Mouse (Mus musculus) stomach, embryonic 16.5 days (tissue): ENCODE results near the gene Ap1g1. TPM values are rescaled to one million over a fixed set of nuclear protein-coding genes. Genes with fewer than 3 reads are reported as not detected.
A peak's percentile ranks its signal among the peaks of the same experiment; 100 is the strongest.

Experiments used
- ATAC-seq: fragments of 200-750 bp; cut with Nextera tagmentation; 2 replicates; pipeline ENCODE4 v1.8.0; 2017; ENCODE audit warnings: moderate number of reproducible peaks, moderate TSS enrichment; ENCODE audit not compliant: insufficient read depth, low FRiP score
- H3K27ac ChIP-seq: fragments of 300-500 bp; sonication (generic); 2 replicates; pipeline ENCODE4 v1.5.1; 2014; ENCODE audit warnings: low read length
- H3K27me3 ChIP-seq: fragments of 300-500 bp; sonication (generic); 2 replicates; pipeline ENCODE4 v1.6.1; 2014; ENCODE audit warnings: low read length, control low read depth, mixed read lengths; ENCODE audit not compliant: control insufficient read depth, insufficient read depth
- H3K36me3 ChIP-seq: fragments of 300-500 bp; sonication (generic); 2 replicates; pipeline ENCODE4 v1.6.1; 2014; ENCODE audit warnings: low read length; ENCODE audit not compliant: control insufficient read depth, insufficient read depth
- H3K4me1 ChIP-seq: fragments of 300-500 bp; sonication (generic); 2 replicates; pipeline ENCODE4 v1.6.1; 2014; ENCODE audit warnings: low read length, control low read depth, mixed read lengths; ENCODE audit not compliant: control insufficient read depth, insufficient read depth
- H3K4me2 ChIP-seq: fragments of 300-500 bp; sonication (generic); 2 replicates; pipeline ENCODE4 v1.6.1; 2014; ENCODE audit warnings: low read depth, low read length, mixed read lengths
- H3K4me3 ChIP-seq: fragments of 300-500 bp; sonication (generic); replicated peaks from 2 replicates; pipeline ENCODE4 v1.5.1; 2014; ENCODE audit warnings: mild to moderate bottlenecking, low read length
- H3K9ac ChIP-seq: fragments of 300-500 bp; sonication (generic); 2 replicates; pipeline ENCODE4 v1.6.1; 2014; ENCODE audit warnings: low read length
- H3K9me3 ChIP-seq: fragments of 300-500 bp; sonication (generic); replicated peaks from 2 replicates; pipeline ENCODE4 v1.6.1; 2016; ENCODE audit warnings: low read length, control low read depth; ENCODE audit not compliant: control insufficient read depth
- WGBS: fragments of 180-500 bp; shearing (Covaris S2); extraction: QIAGEN DNeasy Blood & Tissue Kit; methylation state at CpG from one replicate; pipeline ENCODE4 v1.1.7; 2014; 5-methylcytosine and 5-hydroxymethylcytosine counted together
- polyA plus RNA-seq: library from polyadenylated mRNA; unstranded; fragments of >200 nt; fragmentation: Nextera tagmentation; extraction: Ambion mirVana; gene quantifications from 2 replicates; pipeline ENCODE4 v1.2.1, GENCODE M21; 2015

Gene Ap1g1
- polyA plus RNA-seq, 1 experiment from 2014 or later: 42.5 TPM

DNA sequence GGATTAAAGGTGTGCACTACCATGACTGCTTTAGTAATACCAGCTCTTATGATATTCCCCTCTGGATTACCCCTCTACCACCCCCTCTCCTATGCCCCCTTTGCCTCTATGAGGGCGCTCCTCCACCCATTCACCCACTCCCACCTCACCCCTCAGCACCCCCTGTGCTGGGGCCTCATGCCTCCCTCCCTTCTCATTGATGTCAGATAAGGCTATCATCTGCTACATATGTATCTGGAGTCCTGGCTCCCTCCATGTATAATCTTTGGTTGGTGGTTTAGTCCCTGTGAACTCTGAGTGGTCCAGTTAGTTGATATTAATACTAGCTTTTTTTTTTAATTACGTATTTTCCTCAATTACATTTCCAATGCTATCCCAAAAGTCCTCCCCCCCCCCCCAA is 61.5 kb downstream of the Ap1g1 start:
- Histone ChIP-seq H3K27me3 (no peaks in the 10 kb centered on the region), H3K4me2 (no peak overlapping the region), H3K9me3 (no peaks in the 10 kb centered on the region), H3K36me3 (peaks cover 13% of the 10 kb centered on the region; the same call in 1 of the 2 replicates), H3K4me1 (no peaks in the 10 kb centered on the region), H3K4me3 (no peak overlapping the region), H3K9ac (no peak overlapping the region), H3K27ac (no peak overlapping the region)
- ATAC-seq: no peak
- WGBS: 96% methylated on average over 2 of the region's 2 CpGs

DNA sequence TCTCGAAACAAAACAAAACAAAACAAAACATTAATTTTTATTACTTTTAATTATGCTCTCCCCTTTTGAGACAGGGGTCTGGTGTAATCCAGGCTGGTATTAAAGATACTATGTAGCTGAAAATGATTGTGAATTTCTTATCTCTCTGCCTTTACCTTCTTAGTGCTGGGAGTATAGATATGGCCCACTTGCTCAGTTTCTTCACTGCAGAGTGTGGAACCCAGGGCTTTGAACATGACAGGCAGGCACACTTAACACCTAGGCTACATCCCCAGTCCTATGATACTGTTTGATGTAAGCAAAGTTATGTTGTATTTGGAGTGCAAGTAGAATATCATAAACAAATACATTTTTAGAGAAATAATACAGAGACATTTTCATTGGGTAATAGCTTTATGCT is 64.1 kb downstream of the Ap1g1 start:
- no peak overlapping the region for H3K4me2 ChIP-seq
- no peak for ATAC-seq
- H3K4me1 ChIP-seq: no peaks in the 10 kb centered on the region
- H3K27me3 ChIP-seq: no peaks in the 10 kb centered on the region
- 85% methylated on average over 1 of the region's 1 CpGs for WGBS
- H3K9me3 ChIP-seq: no peaks in the 10 kb centered on the region
- H3K27ac ChIP-seq: no peak overlapping the region
- H3K36me3 ChIP-seq: peaks cover 15% of the 10 kb centered on the region; the same call in 1 of the 2 replicates
- H3K4me3 ChIP-seq: no peak overlapping the region
- H3K9ac ChIP-seq: no peak overlapping the region

GRCm38 (mm10) chr8:109847866-109848265 is 69.5 kb downstream of the Ap1g1 start:
- H3K9ac ChIP-seq: no peak overlapping the region
- H3K27me3 ChIP-seq: no peaks in the 10 kb centered on the region
- WGBS: 67% methylated on average over 2 of the region's 2 CpGs
- H3K36me3 ChIP-seq: peaks cover 17% of the 10 kb centered on the region
- H3K4me1 ChIP-seq: no peaks in the 10 kb centered on the region
- H3K27ac ChIP-seq: no peak overlapping the region
- H3K4me3 ChIP-seq: no peak overlapping the region
- H3K9me3 ChIP-seq: no peaks in the 10 kb centered on the region
- H3K4me2 ChIP-seq: no peak overlapping the region
- no peak for ATAC-seq

DNA sequence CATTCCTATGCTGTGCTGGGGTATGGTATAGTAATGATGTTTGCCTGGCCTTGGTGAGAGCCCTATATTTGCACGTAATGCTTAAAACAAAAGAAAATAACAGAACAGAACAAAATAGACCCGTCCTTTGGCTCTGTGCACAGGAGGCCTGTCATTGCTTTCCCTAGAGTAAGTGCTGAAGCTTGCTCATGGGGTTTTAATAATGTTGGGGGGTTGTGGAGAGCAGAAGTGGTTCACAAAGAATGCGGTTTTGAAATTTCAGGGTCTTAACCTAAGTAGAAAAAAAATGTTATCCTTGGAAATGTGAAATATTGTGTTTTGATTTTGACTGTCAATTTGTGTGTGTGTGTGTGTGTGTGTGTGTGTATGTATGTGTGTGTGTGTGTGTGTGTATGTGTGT is 70.6 kb downstream of the Ap1g1 start:
- WGBS: 83% methylated on average over 3 of the region's 3 CpGs

DNA sequence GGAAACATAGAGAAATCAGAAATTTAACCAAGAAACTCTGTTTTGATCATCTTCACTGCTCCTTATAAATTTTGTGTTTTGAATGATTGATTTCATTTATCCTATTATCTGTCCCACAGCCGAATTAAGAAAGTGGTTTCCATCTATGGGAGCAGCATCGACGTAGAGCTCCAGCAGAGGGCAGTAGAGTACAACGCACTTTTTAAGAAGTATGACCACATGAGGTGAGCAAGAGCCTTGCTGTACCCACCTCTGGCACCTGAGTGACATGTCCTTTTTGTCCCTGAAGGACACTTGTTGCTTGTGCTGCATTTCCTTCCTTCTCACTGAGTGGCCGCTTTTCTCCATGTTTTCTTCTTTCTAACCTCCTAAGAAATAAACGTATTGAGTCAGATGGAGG is 75.1 kb downstream of the Ap1g1 start:
- ATAC-seq: 0 out of 2 replicates have a peak, but pooled peaks have one; percentile 37
- no peak overlapping the region for H3K4me2 ChIP-seq
- no peaks in the 10 kb centered on the region for H3K4me1 ChIP-seq
- WGBS: 38% methylated on average over 6 of the region's 6 CpGs
- H3K4me3 ChIP-seq: no peak overlapping the region
- H3K9ac ChIP-seq: no peak overlapping the region
- no peak overlapping the region for H3K27ac ChIP-seq
- peaks cover 11% of the 10 kb centered on the region for H3K36me3 ChIP-seq
- no peaks in the 10 kb centered on the region for H3K27me3 ChIP-seq
- H3K9me3 ChIP-seq: no peaks in the 10 kb centered on the region

More for the DNA sequence above, 70.6 kb downstream of the Ap1g1 start:
- Histone ChIP-seq H3K36me3 (peaks cover 15% of the 10 kb centered on the region), H3K9ac (no peak overlapping the region), H3K27ac (no peak overlapping the region), H3K4me2 (no peak overlapping the region), H3K27me3 (no peaks in the 10 kb centered on the region), H3K4me1 (no peaks in the 10 kb centered on the region), H3K9me3 (no peaks in the 10 kb centered on the region), H3K4me3 (no peak overlapping the region)
- ATAC-seq: no peak

GRCm38 (mm10) chr8:109854522-109854921 is 76.2 kb downstream of the Ap1g1 start:
- Histone ChIP-seq H3K36me3 (peaks cover 12% of the 10 kb centered on the region), H3K4me2 (no peak overlapping the region), H3K27me3 (no peaks in the 10 kb centered on the region), H3K27ac (no peak overlapping the region), H3K4me3 (no peak overlapping the region), H3K9me3 (no peaks in the 10 kb centered on the region), H3K4me1 (no peaks in the 10 kb centered on the region), H3K9ac (no peak overlapping the region)
- ATAC-seq: no peak
- 95% methylated on average over 4 of the region's 4 CpGs for WGBS

- no peaks in the 10 kb centered on the region for H3K4me1 ChIP-seq
- H3K27me3 ChIP-seq: no peaks in the 10 kb centered on the region
- WGBS: 90% methylated on average over 6 of the region's 6 CpGs
- no peaks in the 10 kb centered on the region for H3K9me3 ChIP-seq
- peaks cover 17% of the 10 kb centered on the region for H3K36me3 ChIP-seq
- no peak overlapping the region for H3K9ac ChIP-seq
- H3K4me3 ChIP-seq: no peak overlapping the region
- no peak for ATAC-seq
- H3K27ac ChIP-seq: no peak overlapping the region
- H3K4me2 ChIP-seq: no peak overlapping the region
Observed at GRCm38 (mm10) chr8:109855451-109855850, 77.1 kb downstream of the Ap1g1 start.

GRCm38 (mm10) chr8:109863398-109863797 is 85.0 kb downstream of the Ap1g1 start:
- Histone ChIP-seq H3K4me3 (no peak overlapping the region), H3K27me3 (no peaks in the 10 kb centered on the region), H3K4me2 (no peak overlapping the region), H3K27ac (no peak overlapping the region), H3K36me3 (peaks cover 13% of the 10 kb centered on the region), H3K9me3 (no peaks in the 10 kb centered on the region), H3K4me1 (peaks cover 4% of the 10 kb centered on the region), H3K9ac (no peak overlapping the region)
- ATAC-seq: no peak
- WGBS: 52% methylated on average over 2 of the region's 2 CpGs

- 51% methylated on average over 2 of the region's 2 CpGs for whole genome bisulfite sequencing
- Histone ChIP-seq H3K27me3 (no peaks in the 10 kb centered on the region), H3K36me3 (peaks cover 9% of the 10 kb centered on the region), H3K27ac (no peak overlapping the region), H3K9ac (no peak overlapping the region), H3K9me3 (no peaks in the 10 kb centered on the region), H3K4me3 (no peak overlapping the region), H3K4me2 (no peak overlapping the region), H3K4me1 (peaks cover 8% of the 10 kb centered on the region)
- ATAC-seq: no peak
Observed at GRCm38 (mm10) chr8:109864798-109865197, 86.4 kb downstream of the Ap1g1 start.

DNA sequence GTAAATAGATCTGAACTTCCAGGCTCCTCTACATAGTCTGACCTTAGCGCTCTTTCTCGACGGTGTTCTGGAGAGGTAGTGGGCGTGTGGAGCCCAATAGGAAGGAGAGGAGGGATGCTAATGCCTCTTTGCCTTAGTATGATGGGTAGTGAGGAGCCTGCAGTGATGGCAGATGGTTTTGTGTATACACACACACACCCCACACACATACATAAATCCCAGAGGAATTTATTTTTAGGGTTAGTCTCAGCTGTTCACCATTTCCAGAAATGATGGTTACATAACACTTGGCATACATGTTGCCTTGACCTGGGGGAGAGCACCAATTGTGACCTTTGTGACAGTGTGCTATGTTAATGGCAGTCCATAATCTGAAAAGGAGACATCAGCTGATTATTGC is 87.2 kb downstream of the Ap1g1 start:
- H3K4me3 ChIP-seq: no peak overlapping the region
- H3K9me3 ChIP-seq: no peaks in the 10 kb centered on the region
- no peak for ATAC-seq
- 0 out of 2 replicates have a peak, but pooled peaks cover 2% of the 10 kb centered on the region for H3K36me3 ChIP-seq
- no peaks in the 10 kb centered on the region for H3K27me3 ChIP-seq
- peaks cover 8% of the 10 kb centered on the region for H3K4me1 ChIP-seq
- WGBS: 80% methylated on average over 4 of the region's 4 CpGs
- H3K27ac ChIP-seq: no peak overlapping the region
- no peak overlapping the region for H3K4me2 ChIP-seq
- H3K9ac ChIP-seq: no peak overlapping the region
